Mouse (Mus musculus) telencephalon, adult 2 months (tissue): ENCODE measurements around the gene Rbms3.

Experiments used
- DNase-seq: peaks from one replicate; pipeline ENCODE4 v3.0.0-alpha.2; 2011; ENCODE audit warnings: low read depth, low spot score

The Rbms3 gene

DNA sequence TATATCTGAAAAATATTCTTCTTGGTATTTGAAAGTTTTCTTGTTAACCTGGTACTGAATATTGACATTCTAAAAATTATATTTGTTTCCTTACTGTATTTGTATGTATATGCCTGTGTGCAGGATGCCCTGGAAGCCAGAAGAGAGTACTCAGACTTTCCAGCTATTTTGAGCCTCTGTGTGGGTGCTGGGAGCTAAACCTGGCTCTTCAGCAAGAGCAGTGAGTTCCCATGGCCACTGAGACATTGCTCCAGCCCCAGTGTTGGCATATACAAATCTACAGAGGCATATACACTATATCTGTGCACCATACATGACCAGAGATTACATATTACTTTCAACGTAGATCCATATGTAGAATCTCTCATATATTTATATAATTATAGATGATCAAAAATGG, 581.1 kb downstream of the Rbms3 start:
- peak; percentile 22 for DNase-seq

DNA sequence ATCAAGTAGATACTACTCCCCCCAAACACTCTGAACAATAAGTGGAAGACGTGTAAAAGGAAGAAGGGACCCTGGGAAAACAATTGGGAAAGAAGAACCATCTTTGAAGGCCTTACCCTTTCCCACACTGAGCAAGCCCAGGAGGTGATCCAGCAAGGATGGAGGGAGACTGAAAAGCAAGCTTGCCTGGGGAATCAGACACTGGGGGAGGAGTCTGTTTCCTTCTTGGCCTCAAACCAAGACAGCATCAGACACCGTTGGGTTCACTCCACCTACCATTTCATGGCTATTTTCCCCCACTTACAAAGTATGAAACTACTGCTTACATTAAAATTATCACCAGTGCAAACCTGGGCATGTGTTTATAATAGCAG, 587.7 kb downstream of the Rbms3 start:
- DNase-seq, result no peak

DNA sequence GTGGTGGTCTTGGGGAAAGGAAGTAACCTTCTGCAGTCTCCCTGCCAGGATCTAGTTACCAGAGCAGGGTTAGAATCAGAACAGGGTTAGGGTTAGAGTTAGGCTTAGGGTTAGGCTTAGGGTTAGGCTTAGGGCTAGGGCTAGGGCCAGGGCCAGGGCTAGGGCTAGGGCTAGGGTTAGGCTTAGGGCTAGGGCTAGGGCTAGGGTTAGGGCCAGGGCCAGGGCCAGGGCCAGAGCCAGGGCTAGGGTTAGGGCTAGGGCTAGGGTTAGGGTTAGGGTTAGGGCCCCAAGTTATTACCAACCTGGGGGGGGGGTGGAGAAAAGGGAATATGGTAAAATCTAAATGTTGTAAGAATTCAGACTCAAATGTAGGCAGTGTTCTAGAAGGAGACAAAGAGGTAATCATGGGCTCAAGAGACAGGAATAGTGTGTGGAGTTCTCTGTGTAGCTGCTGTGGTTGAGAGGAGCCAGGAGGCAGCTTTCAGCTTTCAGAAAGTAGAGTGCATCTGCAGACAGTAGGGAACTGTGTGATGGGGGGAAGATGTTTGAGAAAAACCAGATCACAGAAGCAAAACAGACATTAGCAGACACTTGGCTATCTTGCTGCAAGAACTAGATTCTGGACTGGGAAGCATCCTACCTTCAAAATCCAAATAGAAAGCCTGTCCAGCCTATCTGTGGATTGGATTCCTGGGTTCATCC, 588.3 kb downstream of the Rbms3 start:
- DNase-seq, result no peak

DNA sequence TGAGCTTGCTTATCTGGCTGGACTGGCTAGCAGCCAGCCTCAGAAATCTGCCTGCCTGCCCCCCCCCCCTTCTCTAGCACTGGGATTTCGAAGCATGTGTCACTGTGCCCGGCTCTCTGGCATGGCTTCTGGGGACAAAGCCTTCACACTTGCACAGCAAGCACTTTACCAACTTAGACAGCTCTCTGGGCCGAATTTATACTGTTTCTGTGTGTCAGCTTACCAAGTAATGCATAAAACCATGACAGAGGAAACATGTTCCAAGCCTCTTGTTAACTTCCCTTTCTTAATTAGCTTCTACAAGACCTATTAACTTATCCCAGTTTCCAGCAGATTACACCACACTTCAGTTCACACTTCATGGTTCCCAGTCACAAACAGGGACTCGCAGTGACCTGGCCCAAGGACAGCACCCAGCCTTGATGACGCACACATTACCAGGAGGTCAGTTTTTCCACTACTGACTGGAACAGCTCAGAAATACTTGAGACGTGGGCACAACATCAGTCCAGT, 589.7 kb downstream of the Rbms3 start:
- DNase-seq, result no peak

DNA sequence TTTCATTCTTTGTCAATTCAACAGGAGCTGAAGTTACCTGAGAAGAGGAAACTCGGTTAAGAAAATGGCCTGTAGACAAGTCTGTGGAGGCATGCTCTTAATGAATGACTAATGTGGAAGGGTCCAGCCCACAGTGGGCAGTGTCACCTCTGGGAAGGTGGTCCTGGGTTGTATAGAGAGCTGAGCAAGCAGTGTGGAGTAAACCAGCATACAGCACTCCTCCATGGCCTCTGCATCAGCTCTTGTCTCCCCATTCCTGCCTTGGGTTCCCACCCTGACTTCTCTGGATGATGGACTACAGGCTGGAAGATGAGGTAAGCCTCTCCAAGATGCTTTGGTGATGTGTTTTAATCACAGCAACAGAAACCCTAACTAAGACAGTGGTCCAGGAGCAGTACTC, 597.0 kb downstream of the Rbms3 start:
- no peak for DNase-seq

DNA sequence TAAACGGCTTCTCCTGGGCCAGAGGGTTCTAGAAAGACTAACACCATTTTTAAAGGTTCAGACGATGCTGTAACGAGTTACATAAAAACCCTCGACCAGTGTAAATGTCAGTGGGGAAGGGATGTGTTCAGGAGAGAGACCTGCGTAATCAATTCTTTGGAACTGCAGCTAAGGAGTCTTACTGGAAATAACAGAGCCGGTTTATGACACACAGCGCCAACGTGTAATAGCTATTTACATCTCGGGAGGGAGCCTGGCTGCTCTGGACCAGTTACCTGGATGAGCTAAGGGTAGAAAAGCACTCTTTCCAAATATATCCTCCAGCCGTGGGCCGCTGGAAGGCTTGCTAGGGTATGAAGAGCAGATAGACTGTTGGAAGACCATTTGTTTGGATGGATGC, 598.5 kb downstream of the Rbms3 start:
- DNase-seq, result no peak

DNA sequence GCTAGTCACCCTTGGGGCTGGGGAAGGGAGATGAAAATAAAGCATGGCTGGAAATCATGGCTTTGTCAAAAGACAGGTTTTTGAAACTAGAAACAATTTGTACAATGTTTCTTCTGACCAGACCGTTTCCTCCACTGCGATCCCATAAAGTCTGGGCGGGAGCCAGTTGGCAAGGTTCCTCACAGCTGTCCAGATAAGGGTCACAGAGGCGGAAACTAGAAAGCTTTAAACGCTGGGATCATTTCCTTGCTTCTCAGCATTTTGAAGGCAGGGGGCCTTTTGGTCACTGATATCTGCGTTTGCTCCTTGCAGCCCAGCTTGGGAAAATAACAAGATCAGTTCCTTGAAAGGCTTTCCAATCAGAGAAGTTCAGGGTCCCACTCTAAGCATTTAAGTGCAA, 598.9 kb downstream of the Rbms3 start:
- DNase-seq, result no peak

DNA sequence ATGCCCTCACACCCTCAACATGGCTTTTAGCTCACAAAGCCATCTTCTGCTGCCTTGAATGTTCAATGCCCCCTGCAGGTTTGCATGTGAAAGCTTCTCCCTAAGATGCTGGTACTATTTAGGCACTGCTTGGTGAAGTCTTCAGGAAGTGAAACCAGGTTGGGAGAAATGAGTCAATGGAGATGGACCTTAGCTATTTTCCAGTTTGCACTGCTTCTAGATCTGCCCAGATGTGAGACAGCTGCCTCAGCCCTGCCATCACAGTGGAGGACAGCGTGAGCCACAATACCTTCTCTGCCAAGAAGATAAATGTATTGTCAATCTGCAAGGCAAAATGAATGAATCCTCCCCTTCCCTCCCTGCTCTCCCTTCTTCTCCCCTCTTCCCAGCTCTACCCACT, 599.8 kb downstream of the Rbms3 start:
- no peak for DNase-seq

DNA sequence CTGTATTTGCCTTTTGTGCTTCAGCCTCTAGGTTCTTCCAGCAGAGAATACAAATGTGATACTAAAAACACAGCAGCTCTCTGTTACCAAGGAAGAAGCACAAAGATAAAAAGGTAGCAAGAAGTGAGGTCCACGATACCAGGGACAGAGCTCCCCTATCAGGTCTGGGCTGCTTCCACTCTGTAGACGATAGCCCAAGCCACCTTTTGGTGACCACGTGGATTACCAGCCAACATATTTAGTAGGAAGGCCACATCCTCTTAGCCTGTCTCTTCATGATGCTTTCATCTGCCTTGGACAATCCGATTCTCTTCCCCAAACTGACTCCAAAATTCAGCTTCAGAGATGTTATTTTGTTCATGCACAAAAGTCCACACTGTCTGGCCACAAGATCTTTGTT, 601.1 kb downstream of the Rbms3 start:
- no peak for DNase-seq

DNA sequence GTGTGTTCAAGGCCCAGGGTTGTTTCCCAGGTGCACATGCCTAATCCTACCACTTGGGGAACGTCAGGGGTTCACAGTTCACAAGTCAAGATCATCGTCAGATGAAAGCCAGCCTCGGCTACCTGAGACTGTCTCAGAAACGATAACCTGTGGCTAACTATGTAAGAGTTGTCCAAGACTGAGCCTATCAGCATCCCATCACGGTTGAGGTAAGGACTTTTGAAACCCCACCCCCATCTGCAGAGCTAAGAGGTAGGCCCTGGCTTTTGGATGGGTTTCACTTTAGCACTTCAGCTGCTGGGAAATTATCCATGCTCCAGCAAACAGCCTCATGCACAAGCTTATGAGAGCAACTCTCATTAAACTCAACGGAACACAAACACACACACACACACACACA, 607.6 kb downstream of the Rbms3 start:
- DNase-seq, result no peak

DNA sequence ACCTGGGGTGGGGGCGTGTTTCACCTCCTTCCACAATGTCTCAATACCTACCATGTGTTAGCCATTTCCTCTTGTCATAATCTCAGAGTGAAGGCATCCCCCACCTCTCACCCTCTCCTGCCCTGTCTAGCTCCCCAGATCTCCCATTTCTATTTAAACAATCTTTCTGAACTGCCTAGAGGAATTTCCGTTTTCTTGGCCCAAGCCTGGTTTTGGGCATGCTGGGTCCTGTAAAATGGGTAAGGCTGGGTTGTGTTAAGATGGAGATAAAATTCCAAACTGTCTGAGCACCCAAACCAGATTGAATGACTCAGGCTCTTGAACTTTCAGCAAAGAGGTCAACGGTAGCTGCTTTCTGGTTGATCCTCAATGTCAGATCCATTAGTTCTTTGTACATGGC, 608.2 kb downstream of the Rbms3 start:
- no peak for DNase-seq

DNA sequence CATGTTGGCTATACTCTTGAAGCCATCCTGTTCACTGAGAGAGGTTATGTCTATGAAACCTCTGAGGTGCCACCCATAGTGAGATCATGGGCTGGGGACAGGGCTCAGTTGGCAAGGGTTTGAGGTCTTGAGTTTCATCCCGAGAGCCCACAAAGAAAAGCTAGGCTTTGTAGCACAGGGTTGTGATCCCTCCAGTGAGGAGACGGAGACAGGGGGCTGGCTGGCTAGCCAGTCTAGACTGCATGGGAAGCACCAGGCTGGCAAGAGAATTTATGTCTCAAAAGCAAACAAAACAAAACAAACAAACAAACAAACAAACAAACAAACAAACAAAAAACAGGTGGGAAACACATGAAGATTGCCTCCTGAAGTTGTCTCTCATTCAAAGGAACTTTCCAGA, 609.5 kb downstream of the Rbms3 start:
- DNase-seq, result no peak

DNA sequence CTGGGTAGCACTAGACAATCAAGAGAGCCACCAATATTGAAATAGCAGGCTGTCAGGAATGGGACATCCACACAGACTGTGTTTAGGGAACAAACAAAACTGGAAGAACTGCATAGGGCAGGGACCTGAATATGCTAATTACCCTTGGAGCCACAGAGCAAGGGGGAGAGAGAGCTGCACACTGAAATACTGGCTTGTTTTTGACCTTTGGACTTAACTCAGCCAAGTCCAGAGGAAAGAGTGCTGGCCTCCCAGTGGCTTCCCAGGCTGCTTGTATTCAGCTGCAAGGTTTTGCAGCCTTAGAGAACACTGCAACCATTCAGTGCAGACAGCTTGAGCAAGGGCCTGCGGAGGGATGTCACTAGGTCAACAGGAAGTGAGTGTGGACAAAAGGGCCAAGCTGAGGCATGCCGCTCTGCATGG, 611.0 kb downstream of the Rbms3 start:
- no peak for DNase-seq

DNA sequence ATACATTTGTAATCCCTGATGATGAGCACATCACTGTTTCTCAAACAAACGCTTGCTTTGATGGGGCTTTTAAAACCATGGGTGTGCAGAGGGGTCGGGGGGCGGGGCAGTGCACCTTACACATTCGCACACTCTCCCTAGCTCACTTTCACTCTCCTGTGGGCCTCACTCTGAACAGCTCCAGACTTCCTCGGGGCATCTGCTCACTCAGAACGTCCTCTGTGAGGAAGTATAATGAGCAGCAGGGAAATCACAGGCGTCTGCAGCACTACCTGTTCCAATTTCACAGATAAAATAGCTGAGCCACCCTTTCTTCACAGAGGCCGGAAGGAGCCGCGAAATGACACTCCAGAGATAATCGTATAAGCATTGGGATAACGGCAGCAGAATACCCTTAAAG, 611.4 kb downstream of the Rbms3 start:
- DNase-seq, result no peak

DNA sequence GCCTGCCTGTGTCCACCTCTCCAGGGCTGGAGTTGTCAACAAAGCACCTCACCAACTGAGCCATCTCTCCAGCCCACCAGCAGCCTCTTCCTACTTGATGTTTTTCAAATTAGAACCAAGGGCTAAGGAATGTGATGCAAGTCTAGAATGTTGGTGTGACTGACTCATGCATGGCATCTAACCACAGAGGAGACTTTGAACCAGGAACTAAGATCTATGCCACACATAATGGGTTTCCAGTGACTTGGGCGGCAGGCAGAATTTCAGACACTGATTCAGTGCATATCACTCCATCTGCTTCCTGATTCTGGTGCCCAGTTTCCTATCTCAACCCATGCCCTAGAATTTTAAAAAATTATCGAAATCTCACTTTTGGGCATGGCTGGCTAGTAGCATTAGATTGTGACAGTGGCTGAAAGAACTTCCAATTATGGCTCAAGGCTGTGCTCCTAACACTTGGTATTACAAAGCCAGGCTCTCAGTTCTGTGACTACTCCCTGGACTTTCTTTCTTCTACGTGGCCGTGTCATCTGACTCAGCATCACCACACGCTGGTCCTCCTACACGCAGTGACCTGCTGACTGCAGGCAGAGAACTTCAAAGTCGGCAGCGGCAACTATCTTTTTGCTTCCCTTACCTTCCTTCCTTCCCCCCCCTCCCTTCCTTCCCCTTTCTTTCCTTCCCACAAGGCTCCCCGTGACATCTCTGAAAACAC, 613.0 kb downstream of the Rbms3 start:
- no peak for DNase-seq

DNA sequence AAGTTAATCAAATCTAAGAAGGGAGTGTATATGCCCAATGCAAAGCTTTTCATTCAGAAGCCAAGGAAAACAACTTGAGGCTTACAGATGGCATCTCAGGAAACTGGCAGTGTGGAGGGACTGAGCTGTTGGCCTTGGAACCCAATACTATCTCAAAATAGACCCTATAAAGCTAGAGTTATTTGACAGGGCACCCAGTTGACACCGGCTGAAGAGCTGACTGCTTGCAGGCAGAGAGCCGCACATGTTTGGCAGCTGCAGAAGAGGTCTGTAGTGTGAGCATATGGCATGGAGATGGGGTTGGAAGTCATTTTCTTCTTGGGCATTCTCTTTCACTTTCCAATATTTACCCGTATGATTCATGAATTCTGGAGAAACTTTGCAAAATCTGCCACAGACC, 616.3 kb downstream of the Rbms3 start:
- no peak for DNase-seq

DNA sequence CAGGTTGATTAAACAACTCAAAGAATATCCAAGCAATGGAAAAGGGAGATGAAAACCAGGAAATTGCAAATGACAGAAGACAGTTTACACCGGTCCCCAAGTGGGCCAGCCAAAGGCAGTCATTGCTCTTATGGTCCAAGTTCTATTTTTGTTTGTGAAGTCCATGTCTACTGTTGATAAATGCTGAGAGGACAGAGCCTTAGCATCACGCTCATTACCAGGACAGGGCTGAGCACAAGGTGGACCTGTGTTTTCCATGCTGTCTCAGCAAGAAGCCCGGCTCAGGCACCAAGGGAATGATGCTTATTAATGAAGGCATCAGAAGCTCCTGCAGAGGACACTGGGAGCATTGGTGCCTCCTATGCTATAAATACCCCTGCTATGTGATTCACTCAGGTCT, 618.9 kb downstream of the Rbms3 start:
- no peak for DNase-seq

DNA sequence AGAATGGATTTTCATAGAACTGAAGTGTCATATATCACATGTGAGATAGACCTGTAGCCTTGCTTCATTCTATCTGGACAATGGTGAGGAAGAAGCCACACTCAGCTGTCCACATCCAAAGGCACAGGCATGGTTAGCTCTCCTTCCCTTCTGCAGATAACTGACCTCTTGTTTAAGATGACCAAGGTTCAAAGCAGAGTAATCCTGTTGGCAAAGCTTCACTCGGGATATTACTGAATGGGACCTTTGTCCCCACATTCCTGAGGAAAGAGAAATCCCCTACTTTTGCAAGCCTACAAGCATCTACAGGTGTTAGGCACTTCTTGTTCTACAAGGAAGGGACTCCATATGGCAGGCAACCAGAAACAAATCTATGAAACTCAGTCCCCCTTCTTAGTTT, 621.5 kb downstream of the Rbms3 start:
- DNase-seq, result no peak

DNA sequence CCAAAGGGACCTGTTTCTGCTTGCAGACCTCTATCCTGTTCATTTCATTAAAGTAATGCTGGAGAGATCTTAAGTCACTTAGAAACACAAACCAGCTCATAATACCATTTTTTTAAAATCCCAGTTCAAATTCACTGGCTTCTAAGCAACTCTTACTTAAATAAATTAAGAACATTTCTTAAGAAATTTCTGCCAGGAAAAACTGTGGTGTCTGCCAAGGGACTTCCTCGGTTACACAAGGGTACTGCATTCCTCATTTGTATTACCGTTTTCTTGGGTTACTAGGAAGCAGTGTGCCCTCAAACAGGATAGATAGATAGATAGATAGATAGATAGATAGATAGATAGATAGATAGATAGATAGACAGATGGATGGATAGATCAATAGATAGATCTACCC, 627.6 kb downstream of the Rbms3 start:
- DNase-seq, result no peak

DNA sequence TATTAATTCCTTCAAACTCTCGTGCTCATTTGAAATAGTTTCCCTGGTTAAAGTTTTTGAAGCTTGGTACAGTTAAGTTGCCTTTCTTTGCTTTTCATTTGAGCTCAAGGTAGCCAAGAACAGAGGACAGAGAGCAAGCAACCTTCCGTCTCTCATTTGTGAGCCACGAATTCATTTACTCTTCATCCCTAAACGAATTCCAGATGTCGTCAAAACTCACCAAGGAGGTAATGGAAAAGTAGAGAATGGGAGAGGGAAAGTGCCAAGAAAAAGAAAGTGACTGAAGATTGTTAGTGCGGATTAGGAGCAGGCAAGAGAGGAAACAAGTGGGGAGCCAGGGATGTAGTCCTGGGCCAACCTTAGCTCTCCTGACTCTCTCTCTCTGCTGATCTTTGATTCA, 630.5 kb downstream of the Rbms3 start:
- DNase-seq, result no peak

DNA sequence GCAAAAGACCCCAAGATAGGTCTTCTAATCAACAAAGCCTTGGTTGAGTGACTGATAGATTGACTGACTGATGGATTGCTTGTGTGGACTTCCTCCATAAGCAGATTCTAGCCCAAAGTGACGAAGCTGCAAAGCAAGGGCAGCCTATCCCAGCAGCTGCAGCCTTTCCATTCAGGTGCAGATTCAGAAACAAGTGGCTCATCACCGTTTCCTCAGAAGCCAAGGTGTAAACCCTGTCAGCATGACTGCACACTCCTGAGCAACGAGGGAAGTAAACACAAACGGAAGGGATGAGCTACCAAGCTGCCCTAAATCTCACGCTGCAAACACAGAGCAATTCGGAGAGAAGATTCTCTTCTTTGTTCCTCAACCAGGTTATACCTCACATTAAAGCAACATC, 639.4 kb downstream of the Rbms3 start:
- DNase-seq, result no peak

DNA sequence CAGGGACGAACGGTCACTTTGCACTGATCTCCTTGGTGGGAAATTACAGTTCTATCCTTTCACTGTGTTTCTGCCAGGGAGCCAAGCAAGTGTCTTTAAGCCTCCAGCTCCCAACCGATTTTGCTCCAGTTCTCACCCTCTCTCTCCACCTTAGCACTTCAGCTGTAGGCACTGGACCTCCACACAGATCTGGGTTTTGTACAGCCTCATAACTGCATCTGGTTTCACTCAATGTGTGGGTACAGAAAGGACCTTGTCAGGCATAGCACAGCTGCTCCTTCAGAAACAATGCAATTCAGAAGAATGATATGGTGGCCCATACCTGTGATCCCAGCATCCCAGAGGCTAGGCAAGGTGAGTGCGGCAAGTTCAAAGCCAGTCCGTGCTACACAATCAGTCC, 648.9 kb downstream of the Rbms3 start:
- DNase-seq, result no peak

DNA sequence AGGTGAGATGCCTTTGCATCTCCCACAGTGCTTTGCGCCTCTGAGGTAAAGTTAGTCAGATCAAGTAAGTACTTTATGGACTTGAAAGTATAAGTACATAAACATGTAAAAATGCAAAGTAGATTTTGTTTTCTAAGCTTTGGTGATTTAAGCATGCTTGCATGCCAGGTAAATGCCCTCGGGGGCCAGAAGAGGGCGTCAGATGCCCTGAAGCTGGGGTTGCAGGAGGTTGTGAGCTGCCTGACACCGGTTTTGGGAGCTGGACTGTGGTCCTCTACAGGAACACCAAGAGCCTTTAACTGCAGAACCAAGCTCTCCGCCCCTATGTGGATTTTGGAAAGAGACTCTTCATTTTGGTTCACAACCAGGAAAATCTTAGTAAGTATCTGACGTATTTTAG, 652.3 kb downstream of the Rbms3 start:
- no peak for DNase-seq
